Mouse (Mus musculus) intestine, embryonic 15.5 days (tissue): ENCODE results near the gene Hist1h2ad. TPM values are rescaled to one million over a fixed set of nuclear protein-coding genes. Genes with fewer than 3 reads are reported as not detected.
"Not testable (repeated sequence)": the region's sequence is repeated elsewhere in the genome, so short reads cannot be mapped to it uniquely, and the experiment has no call there.

ENCODE experiments used
- ATAC-seq: fragments of 200-750 bp; cut with Nextera tagmentation; 2 replicates; pipeline ENCODE4 v1.8.0; 2017; ENCODE audit warnings: moderate TSS enrichment, moderate library complexity
- H3K27ac ChIP-seq: fragments of 300-500 bp; sonication (generic); 2 replicates; pipeline ENCODE4 v1.5.1; 2015; ENCODE audit warnings: mild to moderate bottlenecking, inconsistent platforms
- H3K27me3 ChIP-seq: fragments of 300-500 bp; sonication (generic); replicated peaks from 2 replicates; pipeline ENCODE4 v1.6.1; 2015; ENCODE audit warnings: inconsistent platforms
- H3K36me3 ChIP-seq: fragments of 300-500 bp; sonication (generic); 2 replicates; pipeline ENCODE4 v1.6.1; 2015; ENCODE audit warnings: inconsistent platforms
- H3K4me1 ChIP-seq: fragments of 300-500 bp; sonication (generic); replicated peaks from 2 replicates; pipeline ENCODE4 v1.6.1; 2015; ENCODE audit warnings: inconsistent platforms
- H3K4me2 ChIP-seq: fragments of 300-500 bp; sonication (generic); replicated peaks from 2 replicates; pipeline ENCODE4 v1.6.1; 2015; ENCODE audit warnings: mild to moderate bottlenecking, inconsistent platforms
- H3K4me3 ChIP-seq: fragments of 300-500 bp; sonication (generic); replicated peaks from 2 replicates; pipeline ENCODE4 v1.5.1; 2015; ENCODE audit warnings: inconsistent platforms
- H3K9ac ChIP-seq: fragments of 300-500 bp; sonication (generic); 2 replicates; pipeline ENCODE4 v1.6.1; 2015; ENCODE audit warnings: inconsistent platforms
- H3K9me3 ChIP-seq: fragments of 300-500 bp; sonication (generic); 2 replicates; pipeline ENCODE4 v1.6.1; 2016; ENCODE audit warnings: inconsistent platforms
- WGBS: fragments of 180-500 bp; shearing (Covaris S2); methylation state at CpG from one replicate; pipeline ENCODE4 v1.1.7; 2015; 5-methylcytosine and 5-hydroxymethylcytosine counted together
- polyA plus RNA-seq: library from polyadenylated mRNA; unstranded; fragments of >200 nt; fragmentation: Nextera tagmentation; extraction: Ambion mirVana; gene quantifications from 2 replicates; pipeline ENCODE4 v1.2.1, GENCODE M21; 2015

Hist1h2ad gene
- polyA plus RNA-seq, 1 experiment from 2014 or later = 3.0 TPM

GRCm38 (mm10) chr13:23561531-23561882, 12.7 kb upstream of the Hist1h2ad start:
- Histone ChIP-seq H3K4me2 (peak overlapping the region; percentile 51), H3K9ac (0 out of 2 replicates have a peak overlapping the region, but pooled peaks have one; percentile 49), H3K27ac (peak overlapping the region; percentile 93), H3K4me3 (peak overlapping the region; percentile 42)
- ATAC-seq, H3K36me3 ChIP-seq, H3K4me1 ChIP-seq, H3K27me3 ChIP-seq, H3K9me3 ChIP-seq: not testable (repeated sequence)
- WGBS = 0% methylated on average over 2 of the region's 5 CpGs

DNA sequence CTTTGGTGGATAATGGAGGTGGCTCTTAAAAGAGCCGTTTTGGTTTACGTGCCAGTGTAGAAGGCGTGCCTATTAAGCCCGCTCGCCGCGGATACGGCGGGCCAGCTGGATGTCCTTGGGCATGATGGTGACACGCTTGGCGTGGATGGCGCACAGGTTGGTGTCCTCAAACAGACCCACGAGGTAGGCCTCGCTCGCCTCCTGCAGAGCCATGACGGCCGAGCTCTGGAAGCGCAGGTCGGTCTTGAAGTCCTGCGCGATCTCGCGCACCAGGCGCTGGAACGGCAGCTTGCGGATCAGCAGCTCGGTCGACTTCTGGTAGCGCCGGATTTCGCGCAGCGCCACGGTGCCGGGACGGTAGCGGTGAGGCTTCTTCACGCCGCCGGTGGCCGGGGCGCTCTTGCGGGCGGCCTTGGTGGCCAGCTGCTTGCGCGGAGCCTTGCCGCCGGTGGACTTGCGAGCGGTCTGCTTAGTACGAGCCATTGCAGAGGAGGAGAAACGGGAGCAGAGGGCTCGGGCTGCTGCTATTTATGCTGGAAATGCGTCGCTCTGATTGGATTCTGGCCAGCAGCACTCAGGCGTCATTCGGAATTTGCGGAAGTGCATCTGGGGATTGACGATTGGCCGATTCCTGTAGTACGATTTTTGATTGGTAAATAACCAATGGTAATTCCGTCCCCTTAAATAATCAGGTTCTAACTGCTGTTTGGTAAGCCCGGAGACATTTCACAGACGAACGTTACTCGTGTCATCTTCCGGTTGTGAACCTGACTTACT, 12.1 kb upstream of the Hist1h2ad start, which contains the start of gene Hist1h3e:
TSS of gene Hist1h3e (minus strand) at position 487 of the 777 bp plus-strand sequence.
- peak; percentile 96 for ATAC-seq
- H3K4me3 ChIP-seq = peak within 1 kb of the TSS; percentile 42
- H3K27me3 ChIP-seq, H3K9me3 ChIP-seq, H3K4me1 ChIP-seq, H3K36me3 ChIP-seq: not testable (repeated sequence)
- H3K4me2 ChIP-seq = peak within 1 kb of the TSS; percentile 63
- H3K9ac ChIP-seq = peak within 1 kb of the TSS; percentile 49
- WGBS = under 1% methylated on average over 43 of the region's 67 CpGs
- H3K27ac ChIP-seq = peak within 1 kb of the TSS; percentile 93

GRCm38 (mm10) chr13:23562699-23563462, 11.3 kb upstream of the Hist1h2ad start:
- no peaks in the 10 kb centered on the region for H3K27me3 ChIP-seq
- peak overlapping the region; percentile 42 for H3K4me3 ChIP-seq
- peak overlapping the region; percentile 93 for H3K27ac ChIP-seq
- H3K4me1 ChIP-seq = no peaks in the 10 kb centered on the region
- no peaks in the 10 kb centered on the region for H3K36me3 ChIP-seq
- H3K9ac ChIP-seq = peak overlapping the region; percentile 36; the same call in 1 of the 2 replicates
- H3K9me3 ChIP-seq = no peaks in the 10 kb centered on the region
- peak overlapping the region; percentile 63 for H3K4me2 ChIP-seq
- WGBS = 2% methylated on average over 18 of the region's 18 CpGs
- peak; percentile 64 for ATAC-seq

- H3K27me3 ChIP-seq = no peaks in the 10 kb centered on the region
- no peak for ATAC-seq
- H3K4me3 ChIP-seq = no peak overlapping the region
- H3K4me2 ChIP-seq = no peak overlapping the region
- 83% methylated on average over 2 of the region's 2 CpGs for WGBS
- H3K9me3 ChIP-seq = no peaks in the 10 kb centered on the region
- no peaks in the 10 kb centered on the region for H3K4me1 ChIP-seq
- no peak overlapping the region for H3K9ac ChIP-seq
- no peaks in the 10 kb centered on the region for H3K36me3 ChIP-seq
- H3K27ac ChIP-seq = no peak overlapping the region
Measured at GRCm38 (mm10) chr13:23564482-23564881, 9.7 kb upstream of the Hist1h2ad start.

- Histone ChIP-seq H3K4me2 (peak overlapping the region; percentile 66), H3K27ac (peak overlapping the region; percentile 94), H3K4me3 (peak overlapping the region; percentile 37)
- H3K27me3 ChIP-seq, H3K9me3 ChIP-seq, ATAC-seq, H3K36me3 ChIP-seq, H3K9ac ChIP-seq, H3K4me1 ChIP-seq: not testable (repeated sequence)
- 3% methylated on average over 27 of the region's 41 CpGs for WGBS
Measured at GRCm38 (mm10) chr13:23570261-23571021, 3.7 kb upstream of the Hist1h2ad start.

DNA sequence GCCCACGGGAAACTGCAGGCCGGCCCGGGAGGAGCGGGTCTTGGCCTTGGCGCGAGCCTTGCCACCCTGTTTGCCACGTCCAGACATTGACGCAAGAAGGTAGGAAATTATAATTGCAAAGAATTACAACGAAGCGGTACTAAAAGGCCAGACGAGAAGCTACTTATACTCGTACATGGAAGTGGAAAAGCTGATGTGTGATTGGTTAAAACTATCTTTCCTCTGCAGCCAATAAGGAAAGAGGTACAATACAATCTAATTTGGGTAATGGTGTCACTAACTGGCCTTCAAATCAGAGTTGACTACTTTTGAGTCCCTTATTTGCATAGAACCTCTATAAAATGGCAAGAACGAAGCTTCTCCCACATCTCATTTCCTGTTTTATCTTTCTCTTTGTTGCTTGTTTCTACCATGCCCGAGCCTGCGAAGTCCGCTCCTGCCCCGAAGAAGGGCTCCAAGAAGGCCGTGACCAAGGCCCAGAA, 3.1 kb upstream of the Hist1h2ad start, which contains the start of the genes Hist1h2ae and Hist1h2bg:
TSS of gene Hist1h2ae (minus strand) at position 199 of the 482 bp plus-strand sequence.
TSS of gene Hist1h2bg (plus strand) at position 375 of the 482 bp plus-strand sequence.
- Histone ChIP-seq H3K27me3 (no peaks in the 10 kb centered on the region), H3K4me1 (0 out of 2 replicates have a peak, but pooled peaks cover 3% of the 10 kb centered on the region), H3K9ac (peak within 1 kb of the TSS; percentile 56), H3K4me3 (peak within 1 kb of the TSS; percentile 42), H3K9me3 (no peaks in the 10 kb centered on the region), H3K4me2 (peak within 1 kb of the TSS; percentile 66), H3K36me3 (no peaks in the 10 kb centered on the region), H3K27ac (peak within 1 kb of the TSS; percentile 94)
- WGBS = under 1% methylated on average over 18 of the region's 18 CpGs
- peak; percentile 92 for ATAC-seq

- H3K4me3 ChIP-seq = peak overlapping the region; percentile 42
- H3K4me1 ChIP-seq, H3K9me3 ChIP-seq, ATAC-seq, H3K27me3 ChIP-seq, H3K36me3 ChIP-seq: not testable (repeated sequence)
- peak overlapping the region; percentile 93 for H3K27ac ChIP-seq
- WGBS = under 1% methylated on average over 18 of the region's 34 CpGs
- H3K4me2 ChIP-seq = peak overlapping the region; percentile 66
- H3K9ac ChIP-seq = peak overlapping the region; percentile 56
Measured at GRCm38 (mm10) chr13:23571504-23572217, 2.5 kb upstream of the Hist1h2ad start.

GRCm38 (mm10) chr13:23572218-23573033, 1.8 kb upstream of the Hist1h2ad start:
- H3K4me3 ChIP-seq = peak overlapping the region; percentile 42

GRCm38 (mm10) chr13:23573034-23573897, 915 bp upstream of the Hist1h2ad start:
- H3K36me3 ChIP-seq, H3K4me1 ChIP-seq, H3K9me3 ChIP-seq, H3K27me3 ChIP-seq, ATAC-seq: not testable (repeated sequence)
- WGBS = 8% methylated on average over 20 of the region's 20 CpGs
- Histone ChIP-seq H3K27ac (peak overlapping the region; percentile 93), H3K4me2 (peak overlapping the region; percentile 66), H3K4me3 (peak overlapping the region; percentile 42), H3K9ac (peak overlapping the region; percentile 56)

More at GRCm38 (mm10) chr13:23572218-23573033, 1.8 kb upstream of the Hist1h2ad start:
- WGBS = 27% methylated on average over 2 of the region's 2 CpGs
- Histone ChIP-seq H3K36me3 (no peaks in the 10 kb centered on the region), H3K4me2 (peak overlapping the region; percentile 66), H3K9me3 (no peaks in the 10 kb centered on the region), H3K27me3 (no peaks in the 10 kb centered on the region), H3K9ac (peak overlapping the region; percentile 56), H3K27ac (peak overlapping the region; percentile 93), H3K4me1 (0 out of 2 replicates have a peak, but pooled peaks cover 3% of the 10 kb centered on the region)
- ATAC-seq = no peak

DNA sequence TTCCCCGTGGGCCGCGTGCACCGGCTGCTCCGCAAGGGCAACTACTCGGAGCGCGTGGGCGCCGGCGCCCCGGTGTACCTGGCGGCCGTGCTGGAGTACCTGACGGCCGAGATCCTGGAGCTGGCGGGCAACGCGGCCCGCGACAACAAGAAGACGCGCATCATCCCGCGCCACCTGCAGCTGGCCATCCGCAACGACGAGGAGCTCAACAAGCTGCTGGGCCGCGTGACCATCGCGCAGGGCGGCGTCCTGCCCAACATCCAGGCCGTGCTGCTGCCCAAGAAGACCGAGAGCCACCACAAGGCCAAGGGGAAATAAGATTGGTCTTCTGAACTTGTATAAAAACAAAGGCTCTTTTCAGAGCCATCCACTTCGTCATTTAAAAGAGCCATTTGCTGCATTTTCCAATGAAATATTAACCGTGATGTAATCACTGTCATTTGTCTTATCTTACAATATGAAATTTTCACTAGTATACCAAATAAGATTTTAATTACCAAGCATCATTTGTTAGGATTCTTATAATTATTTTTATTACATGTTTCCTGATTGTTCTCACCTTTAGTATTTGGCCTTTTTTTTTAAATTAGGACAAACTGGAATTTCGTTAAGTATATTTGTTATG, 477 bp downstream of the Hist1h2ad start:
- not testable (repeated sequence) for ATAC-seq, H3K27me3 ChIP-seq, H3K4me1 ChIP-seq, H3K36me3 ChIP-seq, H3K9me3 ChIP-seq, H3K4me3 ChIP-seq
- WGBS = 2% methylated on average over 12 of the region's 39 CpGs
- 0 out of 2 replicates have a peak overlapping the region, but pooled peaks have one; percentile 41 for H3K9ac ChIP-seq
- peak overlapping the region; percentile 81; the same call in 1 of the 2 replicates for H3K27ac ChIP-seq
- peak overlapping the region; percentile 52 for H3K4me2 ChIP-seq
